Mouse (Mus musculus): ENCODE data around the gene Olfr1475.
"Not testable (repeated sequence)": the region's sequence is repeated elsewhere in the genome, so short reads cannot be mapped to it uniquely, and the experiment has no call there.

Gene Olfr1475

DNA sequence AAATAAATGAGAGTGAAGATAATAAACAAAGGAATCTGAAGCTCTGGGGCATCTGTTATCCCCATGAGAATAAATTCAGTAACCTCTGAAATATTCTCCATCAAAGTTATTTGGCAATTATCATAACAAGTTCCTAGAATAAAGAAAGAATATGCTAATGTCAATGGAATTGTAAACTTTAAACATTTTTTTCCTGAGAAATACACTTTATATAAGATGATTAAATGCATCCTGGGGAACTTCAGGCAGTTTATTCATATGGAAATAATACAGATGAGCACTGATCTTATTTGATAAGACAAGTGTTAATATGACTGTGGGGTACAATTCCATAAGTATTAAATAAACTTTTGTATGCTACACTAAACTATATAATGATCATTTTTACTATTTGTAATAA, at the start of gene Olfr1475:
Olfr1475 (minus strand) TSS at position 101 of the 400 bp plus-strand sequence.
- no peak for DNase-seq (ENCODE audit: low spot score in 2 of 2)

DNA sequence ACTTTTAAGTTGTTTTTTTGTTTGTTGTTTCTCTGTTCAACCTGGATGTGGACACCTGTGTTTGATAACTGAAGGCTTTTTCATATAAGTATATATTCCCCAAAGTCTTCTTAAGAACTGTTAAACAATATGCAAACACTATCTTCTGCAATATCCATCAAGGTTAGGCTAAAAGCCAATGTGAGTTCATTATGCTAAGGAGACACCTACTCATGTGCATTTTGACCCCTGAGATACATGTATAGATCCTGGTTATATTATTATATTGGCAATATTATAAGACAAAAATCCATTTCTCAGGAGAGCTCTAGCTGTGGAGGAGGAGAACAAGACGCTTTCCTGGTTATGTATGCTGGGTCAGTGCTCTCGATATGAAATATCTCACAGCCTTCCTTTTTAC, 47.6 kb upstream of the Olfr1475 start, which contains the start of gene Olfr1480:
Olfr1480 (plus strand) TSS at position 301 of the 400 bp plus-strand sequence.
- no peak for DNase-seq (ENCODE audit: low spot score in 2 of 2)

- no peak for DNase-seq (ENCODE audit: low spot score in 2 of 2)
Observed at GRCm38 (mm10) chr19:13500246-13500645, 20.2 kb upstream of the Olfr1475 start, which contains the start of gene Olfr1477. Gene Olfr1477 (plus strand): TSS chr19:13500546.

- not testable (repeated sequence) for DNase-seq (ENCODE audit: low spot score in 2 of 2)
Observed at GRCm38 (mm10) chr19:13469265-13469664, 10.7 kb downstream of the Olfr1475 start, which contains the start of gene Olfr1474. Gene Olfr1474 (plus strand): TSS chr19:13469565.

DNA sequence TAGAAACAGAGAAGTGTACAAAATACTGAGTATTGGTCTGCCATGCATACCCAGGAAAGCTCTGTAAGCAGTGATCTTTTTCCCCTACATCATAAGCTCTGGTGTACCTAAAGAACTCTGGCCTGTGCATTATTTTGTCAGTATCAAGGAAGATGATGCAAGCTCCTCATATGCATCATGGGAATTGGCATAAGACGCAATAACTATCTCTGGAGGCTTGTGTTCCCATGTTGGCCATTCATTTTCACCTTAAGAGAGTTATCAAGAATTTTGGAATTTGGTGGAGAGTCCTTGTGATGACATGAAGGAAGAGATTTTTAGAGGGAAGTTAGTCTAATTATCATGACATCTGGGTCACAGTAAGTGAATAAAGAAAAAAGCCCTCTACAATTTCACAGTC, 24.0 kb downstream of the Olfr1475 start, which contains the start of gene Olfr1472:
Olfr1472 (minus strand) TSS at position 101 of the 400 bp plus-strand sequence.
- DNase-seq (ENCODE audit: low spot score in 2 of 2) = no peak

GRCm38 (mm10) chr19:13443109-13443508, 36.9 kb downstream of the Olfr1475 start, which contains the start of gene Olfr1471:
Gene Olfr1471 (plus strand): TSS chr19:13443409.
- DNase-seq (ENCODE audit: low spot score in 2 of 2) = not testable (repeated sequence)
